Mouse (Mus musculus) heart, postnatal 0 days (tissue): ENCODE measurements around the gene Slc29a1. TPM values are rescaled to one million over a fixed set of nuclear protein-coding genes. Genes with fewer than 3 reads are reported as not detected.
A peak's percentile ranks its signal among the peaks of the same experiment; 100 is the strongest.

Experiments
- ATAC-seq: fragments of 200-750 bp; cut with Nextera tagmentation; 2 replicates; pipeline ENCODE4 v1.8.0; 2017; ENCODE audit warnings: low read depth, moderate number of reproducible peaks, moderate library complexity; ENCODE audit not compliant: insufficient read depth
- DNase-seq: peaks from one replicate; pipeline ENCODE4 v3.0.0-alpha.2; 2016; ENCODE audit warnings: low spot score
- H3K27ac ChIP-seq: fragments of 300-500 bp; sonication (generic); 2 replicates; pipeline ENCODE4 v1.5.1; 2014; ENCODE audit warnings: low read depth, mild to moderate bottlenecking
- H3K27me3 ChIP-seq: fragments of 300-500 bp; sonication (generic); 2 replicates; pipeline ENCODE4 v1.6.1; 2014; ENCODE audit warnings: low read length, mixed read lengths; ENCODE audit not compliant: control insufficient read depth, insufficient read depth
- H3K36me3 ChIP-seq: fragments of 300-500 bp; sonication (generic); replicated peaks from 2 replicates; pipeline ENCODE4 v1.6.1; 2014; ENCODE audit warnings: low read length, mixed read lengths; ENCODE audit not compliant: control insufficient read depth, insufficient read depth
- H3K4me1 ChIP-seq: fragments of 300-500 bp; sonication (generic); 2 replicates; pipeline ENCODE4 v1.6.1; 2014; ENCODE audit warnings: antibody characterized with exemption; ENCODE audit not compliant: control insufficient read depth, insufficient read depth
- H3K4me2 ChIP-seq: fragments of 300-500 bp; sonication (generic); 2 replicates; pipeline ENCODE4 v1.6.1; 2014; ENCODE audit warnings: low read depth, mild to moderate bottlenecking, low read length, moderate library complexity
- H3K4me3 ChIP-seq: fragments of 300-500 bp; sonication (generic); 2 replicates; pipeline ENCODE4 v1.5.1; 2014; ENCODE audit warnings: low read depth, low read length
- H3K9ac ChIP-seq: fragments of 300-500 bp; sonication (generic); replicated peaks from 2 replicates; pipeline ENCODE4 v1.6.1; 2014; ENCODE audit warnings: low read depth, low read length, mixed read lengths
- H3K9me3 ChIP-seq: fragments of 300-500 bp; sonication (generic); replicated peaks from 2 replicates; pipeline ENCODE4 v1.6.1; 2016; ENCODE audit warnings: low read length; ENCODE audit not compliant: control insufficient read depth
- CTCF ChIP-seq: IDR thresholded peaks from 2 replicates; pipeline ENCODE4 v1.5.1; 2016; ENCODE audit warnings: antibody characterized with exemption, control low read depth, low read depth
- EP300 ChIP-seq: IDR thresholded peaks from 2 replicates; pipeline ENCODE4 v1.6.1; 2016; ENCODE audit warnings: antibody characterized with exemption, low read depth
- WGBS: fragments of 180-500 bp; shearing (Covaris S2); extraction: QIAGEN DNeasy Blood & Tissue Kit; methylation state at CpG from one replicate; pipeline ENCODE4 v1.1.7; 2014; 5-methylcytosine and 5-hydroxymethylcytosine counted together
- polyA plus RNA-seq: library from polyadenylated mRNA; unstranded; fragments of >200 nt; fragmentation: Nextera tagmentation; extraction: Ambion mirVana; gene quantifications from 2 replicates; pipeline ENCODE4 v1.2.1, GENCODE M21; 2015
- total RNA-seq: library from RNA; depleted of rRNA; stranded (reverse); fragments of >200 nt; gene quantifications from 2 replicates; pipeline ENCODE4 v1.2.3, GENCODE M21; 2014; ENCODE audit warnings: low replicate concordance

Slc29a1 gene
- total and polyA plus RNA-seq, 2 experiments from 2014 or later = 107 to 236 TPM

- DNase-seq (no peak), ATAC-seq (no peak)
- 74% methylated on average over 7 of the region's 7 CpGs for WGBS
- Histone ChIP-seq H3K4me2 (no peak overlapping the region), H3K27me3 (no peaks in the 10 kb centered on the region), H3K9me3 (no peaks in the 10 kb centered on the region), H3K4me1 (peaks cover 20% of the 10 kb centered on the region; the same call in 1 of the 2 replicates), H3K4me3 (no peak overlapping the region), H3K36me3 (no peaks in the 10 kb centered on the region), H3K27ac (peak overlapping the region; percentile 82), H3K9ac (no peak overlapping the region)
- TF ChIP-seq EP300 (no peak), CTCF (peak; percentile 59)
These were observed 20.6 kb downstream of the Slc29a1 start for GRCm38 (mm10) chr17:45578843-45579242.

DNA sequence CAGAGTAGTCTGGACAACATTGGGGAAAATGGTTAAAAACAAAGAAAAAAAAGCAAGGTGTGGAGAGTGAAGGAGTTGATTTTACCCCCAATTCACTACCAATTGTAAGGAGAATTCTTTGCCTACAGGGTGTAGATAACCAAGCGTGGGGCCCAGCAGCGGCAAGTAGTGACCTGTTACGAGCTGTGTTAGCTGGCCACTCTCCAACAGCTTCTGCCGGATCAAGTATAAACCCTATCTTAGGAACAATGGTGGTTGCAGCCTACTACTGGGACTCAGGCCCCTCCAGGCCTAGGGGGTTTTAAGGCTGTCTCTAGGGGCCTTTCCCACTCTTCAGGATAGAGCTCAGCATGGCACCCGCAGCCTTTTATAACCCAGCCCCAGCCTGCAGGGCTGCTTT, 21.2 kb downstream of the Slc29a1 start:
- 0 out of 2 replicates have a peak overlapping the region, but pooled peaks have one; percentile 29 for H3K9ac ChIP-seq
- H3K4me2 ChIP-seq = no peak overlapping the region; the same call in 1 of the 2 replicates

GRCm38 (mm10) chr17:45575123-45575897, 24.1 kb downstream of the Slc29a1 start:
- no peak overlapping the region for H3K9ac ChIP-seq
- no peaks in the 10 kb centered on the region for H3K9me3 ChIP-seq
- WGBS = 88% methylated on average over 8 of the region's 8 CpGs
- H3K27ac ChIP-seq = peak overlapping the region; percentile 97
- H3K4me2 ChIP-seq = no peak overlapping the region
- DNase-seq (no peak), ATAC-seq (no peak)
- H3K4me1 ChIP-seq = peaks cover 21% of the 10 kb centered on the region; the same call in 1 of the 2 replicates
- TF ChIP-seq CTCF (no peak), EP300 (no peak)
- peaks cover 15% of the 10 kb centered on the region for H3K36me3 ChIP-seq
- H3K27me3 ChIP-seq = no peaks in the 10 kb centered on the region
- no peak overlapping the region for H3K4me3 ChIP-seq

More for the DNA sequence above, 21.2 kb downstream of the Slc29a1 start:
- no peak for TF ChIP-seq CTCF
- no peak for TF ChIP-seq EP300
- Histone ChIP-seq H3K27ac (peak overlapping the region; percentile 82), H3K4me1 (peaks cover 20% of the 10 kb centered on the region; the same call in 1 of the 2 replicates), H3K9me3 (no peaks in the 10 kb centered on the region), H3K27me3 (no peaks in the 10 kb centered on the region), H3K36me3 (no peaks in the 10 kb centered on the region), H3K4me3 (no peak overlapping the region)
- DNase-seq (no peak), ATAC-seq (no peak)
- 17% methylated on average over 5 of the region's 5 CpGs for WGBS

DNA sequence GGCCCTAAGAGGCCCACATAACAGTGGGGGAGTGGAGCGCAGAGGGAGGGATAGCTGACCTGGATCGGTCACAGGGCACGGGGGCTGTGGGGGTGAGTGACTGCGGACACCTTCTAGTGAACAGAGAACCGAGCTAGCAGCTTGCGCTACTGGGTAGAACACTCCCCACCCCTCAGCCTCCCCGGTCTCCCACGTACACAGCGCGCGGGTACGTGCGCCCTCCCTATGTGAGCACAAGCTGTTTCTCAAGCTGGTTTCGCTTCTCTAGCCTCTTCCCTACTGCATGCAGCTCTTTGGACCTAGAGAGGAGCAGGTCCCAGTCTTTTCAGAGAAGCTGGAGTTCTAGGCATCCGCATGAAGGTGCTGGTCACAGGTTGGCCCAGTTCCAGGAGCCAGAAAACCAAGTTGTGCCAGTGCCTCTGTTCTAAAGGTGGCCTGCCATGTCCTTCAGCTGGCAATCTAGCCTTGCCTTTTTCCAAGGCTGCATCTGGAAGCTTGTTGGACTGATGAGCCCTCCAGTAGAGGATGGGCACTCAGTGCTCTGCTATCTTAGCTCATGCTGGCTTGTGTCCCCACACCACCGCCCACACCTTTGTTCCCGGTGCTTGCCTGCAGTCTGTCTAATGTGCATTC, 25.2 kb downstream of the Slc29a1 start:
- ATAC-seq = peak; percentile 20
- Histone ChIP-seq H3K4me2 (peak overlapping the region; percentile 77), H3K4me1 (peaks cover 21% of the 10 kb centered on the region; the same call in 1 of the 2 replicates), H3K4me3 (peak overlapping the region; percentile 94), H3K27ac (peak overlapping the region; percentile 97), H3K9ac (peak overlapping the region; percentile 80), H3K36me3 (peaks cover 26% of the 10 kb centered on the region), H3K9me3 (no peaks in the 10 kb centered on the region), H3K27me3 (no peaks in the 10 kb centered on the region)
- WGBS = 2% methylated on average over 17 of the region's 17 CpGs
- DNase-seq = no peak
- TF ChIP-seq CTCF (no peak), EP300 (0 out of 2 replicates have a peak, but pooled peaks have one; percentile 13)

DNA sequence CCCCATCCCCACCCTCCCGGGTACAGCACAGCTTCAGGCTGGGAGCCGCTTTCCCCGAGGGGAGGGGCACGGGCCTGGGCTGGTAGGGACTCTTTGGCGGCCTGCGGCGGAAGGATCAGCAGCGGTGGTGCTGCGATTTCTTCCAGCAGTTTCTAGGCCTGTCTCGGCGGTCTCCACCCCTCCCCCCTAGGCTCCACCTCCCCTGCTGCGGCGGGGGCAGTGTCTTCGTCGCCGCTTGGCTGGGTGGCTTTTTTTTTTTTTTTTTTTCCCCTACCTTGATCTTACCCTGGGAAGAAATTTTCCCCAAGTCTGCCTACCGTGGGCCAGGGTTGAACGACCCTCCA, 25.7 kb downstream of the Slc29a1 start:
- WGBS = 0% methylated on average over 17 of the region's 18 CpGs
- TF ChIP-seq CTCF (no peak), EP300 (peak; percentile 78; the same call in 1 of the 2 replicates)
- Histone ChIP-seq H3K9ac (peak overlapping the region; percentile 80), H3K4me1 (peaks cover 21% of the 10 kb centered on the region; the same call in 1 of the 2 replicates), H3K27me3 (no peaks in the 10 kb centered on the region), H3K27ac (peak overlapping the region; percentile 97), H3K36me3 (peaks cover 31% of the 10 kb centered on the region), H3K9me3 (no peaks in the 10 kb centered on the region), H3K4me3 (peak overlapping the region; percentile 94), H3K4me2 (peak overlapping the region; percentile 77)
- ATAC-seq = peak; percentile 68
- peak; percentile 92 for DNase-seq
